Mouse (Mus musculus): ENCODE data around the gene Mpg. TPM values are rescaled to one million over a fixed set of nuclear protein-coding genes. Genes with fewer than 3 reads are reported as not detected.

Mpg gene
- total RNA-seq (2021), result 1 to 10 TPM; 5.1 to 6.0 TPM

DNA sequence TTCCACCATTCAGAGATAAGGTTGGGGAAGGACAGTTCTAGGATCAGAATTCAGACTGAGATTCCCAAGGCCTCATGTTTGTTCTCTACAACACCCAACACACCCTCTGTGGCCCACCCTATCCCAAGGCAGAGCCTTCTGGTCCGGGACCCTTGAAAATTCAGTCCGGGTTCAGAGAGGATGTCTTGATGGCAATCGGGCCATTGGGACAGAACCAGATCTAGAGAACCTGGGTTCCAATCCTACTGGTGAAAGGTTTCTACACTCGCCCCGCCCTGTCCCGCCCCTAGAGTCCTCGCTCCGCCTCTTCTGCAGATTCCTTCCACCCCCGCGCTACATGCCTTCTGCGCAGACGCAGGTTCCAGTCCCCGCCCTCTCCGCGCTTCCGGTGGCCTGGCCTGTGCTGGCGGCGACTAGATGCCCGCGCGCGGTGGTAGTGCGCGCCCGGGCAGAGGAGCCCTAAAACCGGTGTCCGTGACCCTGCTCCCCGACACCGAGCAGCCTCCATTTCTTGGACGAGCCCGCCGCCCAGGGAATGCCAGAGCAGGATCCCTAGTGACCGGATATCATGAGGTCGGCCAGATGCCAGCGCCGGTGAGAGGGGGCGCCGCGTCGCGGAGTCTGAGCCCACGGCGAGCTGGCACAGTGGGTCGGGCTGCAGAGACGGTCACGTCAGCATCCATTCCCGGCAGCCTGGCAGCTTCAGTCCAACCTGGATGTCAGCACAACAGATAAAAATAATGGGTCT, at the start of gene Mpg:
Gene Mpg (plus strand): TSS at position 382 of the 748 bp plus-strand sequence.
- peak; percentile 79 for DNase-seq (ENCODE audit: low spot score)
- intact Hi-C loops (cut with DNase I), result no loop called here

DNA sequence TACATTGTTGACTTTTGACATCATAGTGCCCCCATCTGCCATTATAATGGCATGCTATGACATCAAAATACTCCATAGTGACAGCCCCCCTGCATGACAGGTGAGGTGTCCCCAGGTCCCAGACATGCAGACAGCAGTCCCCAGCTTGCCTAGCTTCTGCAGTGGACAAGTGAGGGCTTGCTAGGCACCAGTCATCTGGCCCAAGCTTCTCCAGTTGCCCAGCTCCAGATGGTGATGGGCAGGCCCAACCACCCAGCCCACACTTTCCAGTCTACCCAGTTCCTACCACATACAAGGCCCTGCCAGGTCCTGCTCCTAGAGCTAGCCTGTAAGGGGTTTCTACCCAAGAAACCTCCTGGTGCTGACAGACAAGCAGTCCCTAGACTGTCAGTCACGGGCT, 47.8 kb upstream of the Mpg start:
- no peak for DNase-seq (ENCODE audit: low spot score)
- intact Hi-C loops (cut with DNase I), result no loop called here

DNA sequence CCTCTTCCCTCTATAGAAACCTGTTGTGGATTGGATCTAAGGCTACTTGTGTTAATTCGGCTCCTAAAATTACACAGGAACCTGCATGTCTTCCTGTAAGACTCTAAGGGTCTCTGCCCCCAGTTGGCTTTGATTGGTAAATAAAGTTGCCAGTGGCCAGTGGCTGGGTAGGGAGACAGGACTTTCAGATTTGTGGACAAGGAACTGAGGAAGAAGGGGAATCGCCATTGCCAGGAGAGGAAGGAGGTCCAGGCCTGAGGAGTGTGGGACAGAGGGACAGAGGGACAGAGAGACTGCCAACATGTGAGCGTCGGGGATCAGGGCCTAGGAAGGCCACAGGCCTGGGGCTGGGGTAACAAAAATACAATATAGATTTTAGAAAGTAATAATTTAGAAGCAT, 45.1 kb upstream of the Mpg start:
- intact Hi-C loops (cut with DNase I), result loop anchor here (5.0 kb wide), 1 partner anchor 121 kb away; the partner anchor contains the start of gene Hbq1a
- no peak for DNase-seq (ENCODE audit: low spot score)

DNA sequence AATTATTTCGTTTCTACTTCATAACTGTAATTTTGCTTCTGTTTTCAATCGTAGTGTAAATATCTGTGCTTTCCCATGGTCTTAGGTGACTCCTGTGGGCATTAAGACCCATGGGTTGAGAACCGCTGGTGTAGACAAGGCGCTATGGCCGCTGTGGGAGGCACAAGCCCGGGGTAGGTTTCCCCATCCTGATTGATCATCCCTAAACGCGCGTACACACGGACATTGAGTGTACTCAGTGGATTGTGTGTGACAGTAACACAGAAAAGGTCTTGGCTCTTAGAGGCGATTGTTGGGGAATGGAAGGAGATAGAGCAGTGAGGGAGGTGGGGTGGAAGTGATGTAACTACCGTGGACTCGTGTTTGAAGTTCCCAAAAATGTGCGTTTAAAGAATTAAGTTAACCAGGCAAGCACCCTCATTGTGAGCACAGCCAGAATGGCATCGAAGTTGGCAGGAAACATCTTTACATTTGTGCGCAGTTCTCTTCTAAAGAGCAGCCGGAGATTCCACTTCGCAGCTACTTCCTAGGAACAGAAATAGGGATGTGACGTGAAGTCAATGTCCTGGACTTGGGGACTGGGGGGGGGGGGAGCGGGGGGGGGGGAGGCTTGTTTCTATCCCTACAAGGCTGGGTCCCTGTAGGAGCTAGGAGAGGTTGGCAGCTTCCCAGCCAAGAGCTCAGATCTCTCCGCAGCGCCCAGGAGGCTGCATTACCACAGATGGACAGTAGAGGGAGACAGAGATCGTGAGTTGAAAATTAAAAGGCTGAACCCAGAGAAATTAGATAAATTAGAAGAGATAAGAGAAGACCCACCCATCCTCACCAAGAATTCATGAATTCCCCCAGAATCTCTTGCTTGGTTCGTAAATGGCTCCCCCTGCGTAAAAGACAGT, 44.1 kb upstream of the Mpg start:
- intact Hi-C loops (cut with DNase I), result loop anchor here (1.0 to 5.0 kb wide), 3 partner anchors 56 to 120 kb away; partner anchors contain the start of genes Hbq1a and Hbq1b

DNA sequence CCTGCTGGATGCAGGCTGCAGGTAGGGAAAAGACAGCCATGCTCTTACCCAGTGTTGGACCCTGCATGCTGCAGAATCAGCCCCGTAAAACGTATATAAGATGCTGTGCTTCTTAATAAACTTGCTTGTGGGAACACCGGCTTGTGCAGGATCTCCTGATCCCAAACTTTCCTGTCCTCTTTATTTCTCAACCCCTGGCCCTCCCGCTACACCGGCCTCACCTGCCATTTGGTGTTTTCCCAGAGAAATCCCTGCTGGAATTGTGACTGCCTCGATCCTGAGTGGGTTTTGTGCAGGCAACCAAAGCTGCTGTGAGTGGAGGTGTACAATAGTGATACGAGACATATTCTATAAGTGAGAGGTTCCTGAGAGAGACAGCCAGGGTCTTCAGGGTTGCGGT, 41.8 kb upstream of the Mpg start:
- intact Hi-C loops (cut with DNase I), result loop anchor here (5.0 kb wide), 1 partner anchor 118 kb away; the partner anchor contains the start of gene Hbq1a
- DNase-seq (ENCODE audit: low spot score), result no peak

More for the DNA sequence above, 44.1 kb upstream of the Mpg start:
- peak; percentile 26 for DNase-seq (ENCODE audit: low spot score)

DNA sequence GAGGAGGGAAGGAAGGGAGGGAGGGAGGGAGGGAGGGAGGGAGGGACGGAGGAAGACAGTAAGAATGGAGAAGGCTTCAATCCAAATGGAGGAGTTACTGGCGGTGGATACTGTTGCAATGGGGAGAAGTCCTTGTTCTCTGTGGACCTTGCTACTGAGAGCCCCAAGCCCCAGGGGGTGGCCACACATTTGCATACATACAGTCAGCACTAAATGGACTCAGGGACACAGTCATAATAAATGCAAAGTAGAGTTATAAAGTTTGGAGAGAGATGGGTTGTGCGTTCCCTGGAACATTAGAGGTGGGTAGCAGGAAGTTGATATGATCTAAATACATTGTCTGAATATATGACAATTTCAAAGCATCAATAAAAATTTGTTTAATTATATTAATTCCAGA, 40.3 kb upstream of the Mpg start:
- no peak for DNase-seq (ENCODE audit: low spot score)
- intact Hi-C loops (cut with DNase I), result no loop called here

DNA sequence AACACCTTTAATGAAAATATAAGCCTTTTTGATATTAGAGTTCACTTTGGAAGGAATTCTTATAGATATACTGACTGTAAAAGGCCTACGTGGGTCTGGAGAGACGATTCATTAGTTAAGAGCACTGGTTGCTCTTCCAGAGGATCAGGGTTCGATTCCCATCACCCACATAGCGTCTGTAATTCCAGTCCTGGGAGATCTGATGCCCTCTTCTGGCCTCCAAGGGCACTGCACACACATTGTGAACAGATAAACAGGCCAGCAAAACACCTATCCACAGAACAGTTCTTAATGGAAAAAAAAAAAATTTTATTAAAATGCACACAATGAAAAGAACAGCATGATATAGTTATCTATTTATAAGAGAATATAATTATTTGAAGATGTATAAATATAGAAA, 39.0 kb upstream of the Mpg start:
- intact Hi-C loops (cut with DNase I), result no loop called here

DNA sequence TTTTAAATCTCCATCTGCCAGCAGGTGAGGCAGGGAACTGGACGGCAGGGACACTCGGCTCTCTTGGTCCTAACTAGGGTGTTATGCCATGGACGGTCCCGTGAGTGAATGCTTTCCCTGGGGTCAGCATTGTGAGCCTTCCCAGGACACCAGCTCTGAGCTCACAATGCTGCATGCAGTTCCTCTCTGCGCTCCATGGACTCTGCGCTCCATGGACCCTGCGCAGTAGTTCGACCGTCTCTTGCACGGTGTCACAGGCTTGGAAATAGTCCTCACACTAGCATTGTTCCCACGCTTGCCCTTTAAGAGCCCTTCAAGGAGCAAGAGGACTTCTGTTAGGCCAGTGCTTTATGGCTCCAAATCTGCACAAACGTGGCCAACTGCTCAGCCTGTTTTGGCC, 37.4 kb upstream of the Mpg start:
- intact Hi-C loops (cut with DNase I), result no loop called here
- DNase-seq (ENCODE audit: low spot score), result no peak

More for the DNA sequence above, 39.0 kb upstream of the Mpg start:
- DNase-seq (ENCODE audit: low spot score), result no peak

DNA sequence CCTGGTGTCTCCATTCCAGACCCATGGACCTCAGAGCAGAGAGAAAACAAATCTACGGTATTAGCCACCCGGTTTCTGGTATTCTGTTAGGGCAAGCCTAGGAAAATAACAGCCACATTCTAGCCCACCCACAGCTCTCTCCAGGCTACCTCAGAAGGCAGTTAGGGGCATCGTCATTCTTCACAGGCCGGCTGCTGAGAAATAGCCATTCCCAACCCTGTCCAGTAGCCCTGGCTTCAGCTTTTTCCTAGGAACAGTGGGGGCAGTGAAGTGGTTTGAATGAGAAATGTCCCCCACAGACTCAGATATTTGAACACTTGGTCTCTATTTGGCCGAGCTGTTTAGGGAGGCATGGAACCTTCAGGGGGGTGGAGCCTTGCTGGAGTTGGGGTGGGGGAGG, 36.9 kb upstream of the Mpg start:
- DNase-seq (ENCODE audit: low spot score), result no peak
- intact Hi-C loops (cut with DNase I), result no loop called here

DNA sequence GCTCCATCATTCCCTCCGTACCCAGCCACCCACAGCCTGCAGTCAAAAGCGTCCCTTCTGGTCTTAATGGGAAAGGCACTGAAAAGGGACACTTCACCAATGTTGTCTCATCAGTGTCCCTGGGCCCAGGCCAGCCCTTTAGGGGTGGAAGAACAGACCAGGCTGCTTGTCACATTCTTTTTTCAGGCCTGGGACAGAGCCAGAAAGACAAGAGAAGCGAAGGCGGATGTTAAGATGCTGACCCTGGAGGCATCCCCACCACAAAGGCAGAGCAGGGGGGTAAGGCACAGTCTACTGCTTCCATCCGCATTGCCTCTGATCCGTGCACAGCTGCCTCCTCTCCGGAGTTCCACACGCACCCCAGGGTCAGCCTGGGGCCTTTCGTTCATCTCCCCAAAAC, 36.2 kb upstream of the Mpg start:
- no peak for DNase-seq (ENCODE audit: low spot score)
- intact Hi-C loops (cut with DNase I), result no loop called here

DNA sequence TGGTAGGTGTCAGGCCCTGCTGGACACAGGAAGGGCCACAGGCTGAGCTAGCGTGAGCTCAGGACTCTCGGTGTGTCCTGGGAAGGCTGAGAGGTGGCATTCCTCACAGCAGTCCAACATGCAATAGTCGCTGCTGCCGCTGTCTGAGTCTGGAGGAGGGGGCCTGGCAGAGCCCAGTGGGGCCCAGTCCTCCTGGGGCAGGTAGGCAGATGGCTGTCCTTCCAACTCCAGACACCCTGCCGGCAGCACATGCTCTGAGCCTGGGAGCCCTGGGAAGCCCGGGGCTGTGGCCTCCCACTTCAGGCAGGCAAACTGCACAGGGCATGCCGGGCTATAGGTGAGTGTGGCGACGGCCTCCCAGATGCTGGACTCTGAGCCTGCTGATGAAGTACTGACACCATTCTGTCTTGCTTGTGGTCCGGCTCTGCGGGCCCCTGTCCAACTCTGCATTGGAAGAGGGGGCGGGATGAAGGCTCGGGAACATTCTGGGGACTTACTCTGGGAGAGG, 35.6 kb upstream of the Mpg start:
- intact Hi-C loops (cut with DNase I), result no loop called here
- no peak for DNase-seq (ENCODE audit: low spot score)

DNA sequence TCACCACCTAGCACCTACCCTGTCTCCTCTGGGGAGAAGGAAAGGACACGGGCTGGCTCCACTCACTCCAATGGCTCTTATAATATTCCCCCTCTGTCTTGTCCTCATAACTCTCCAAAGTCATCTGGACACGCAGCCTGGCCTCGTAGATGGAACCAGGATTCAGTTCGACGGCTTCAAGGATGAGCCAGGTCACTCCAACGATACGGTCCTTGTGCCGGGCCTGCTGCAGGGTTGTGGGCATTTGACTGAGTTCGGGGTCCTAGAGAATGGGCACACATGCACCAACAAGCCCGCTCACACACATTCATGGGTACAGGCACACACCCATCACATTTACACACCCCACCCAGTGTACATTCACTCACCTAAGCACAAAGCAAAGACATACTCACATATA, 33.1 kb upstream of the Mpg start:
- DNase-seq (ENCODE audit: low spot score), result no peak
- intact Hi-C loops (cut with DNase I), result no loop called here

DNA sequence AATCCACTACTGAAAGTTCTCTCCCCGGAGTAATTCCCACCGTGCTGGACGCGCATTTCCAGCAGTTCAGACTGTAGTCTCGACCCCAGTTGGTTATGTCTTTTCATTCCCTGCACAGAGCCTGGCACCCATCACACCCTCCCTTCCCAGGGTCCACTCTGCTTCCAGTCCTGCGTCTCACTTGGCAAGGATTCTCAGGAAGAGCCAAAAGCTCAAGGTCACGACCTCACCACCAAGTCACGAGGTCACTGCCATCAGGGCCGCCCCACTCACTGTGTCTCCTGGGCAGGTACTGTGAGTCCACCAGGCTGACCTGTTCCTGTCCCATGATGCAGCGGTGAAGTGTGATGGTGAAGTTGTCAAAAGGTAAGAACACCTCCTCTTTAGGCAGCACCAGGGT, 32.2 kb upstream of the Mpg start:
- intact Hi-C loops (cut with DNase I), result no loop called here

DNA sequence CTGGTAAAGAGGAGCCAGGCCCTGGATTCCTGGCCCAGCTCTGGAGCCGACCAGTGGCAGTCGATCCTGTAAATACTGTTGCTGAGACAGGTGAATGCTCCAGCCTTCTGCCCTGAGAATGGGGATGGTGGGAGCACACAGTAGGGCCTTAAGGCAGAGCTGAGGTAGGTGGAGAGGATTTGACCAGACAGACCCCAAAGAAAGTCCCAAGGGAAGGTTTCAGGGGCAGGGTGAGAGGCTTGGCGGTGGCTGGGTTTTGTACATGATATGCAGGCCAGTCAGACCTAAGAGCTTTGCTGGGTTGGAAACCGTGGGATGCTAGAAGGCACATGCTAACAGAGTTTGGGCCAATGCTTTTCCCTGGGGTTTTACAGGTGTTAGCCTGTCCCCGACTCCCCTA, 31.7 kb upstream of the Mpg start:
- DNase-seq (ENCODE audit: low spot score), result no peak
- intact Hi-C loops (cut with DNase I), result no loop called here

More for the DNA sequence above, 32.2 kb upstream of the Mpg start:
- DNase-seq (ENCODE audit: low spot score), result no peak

DNA sequence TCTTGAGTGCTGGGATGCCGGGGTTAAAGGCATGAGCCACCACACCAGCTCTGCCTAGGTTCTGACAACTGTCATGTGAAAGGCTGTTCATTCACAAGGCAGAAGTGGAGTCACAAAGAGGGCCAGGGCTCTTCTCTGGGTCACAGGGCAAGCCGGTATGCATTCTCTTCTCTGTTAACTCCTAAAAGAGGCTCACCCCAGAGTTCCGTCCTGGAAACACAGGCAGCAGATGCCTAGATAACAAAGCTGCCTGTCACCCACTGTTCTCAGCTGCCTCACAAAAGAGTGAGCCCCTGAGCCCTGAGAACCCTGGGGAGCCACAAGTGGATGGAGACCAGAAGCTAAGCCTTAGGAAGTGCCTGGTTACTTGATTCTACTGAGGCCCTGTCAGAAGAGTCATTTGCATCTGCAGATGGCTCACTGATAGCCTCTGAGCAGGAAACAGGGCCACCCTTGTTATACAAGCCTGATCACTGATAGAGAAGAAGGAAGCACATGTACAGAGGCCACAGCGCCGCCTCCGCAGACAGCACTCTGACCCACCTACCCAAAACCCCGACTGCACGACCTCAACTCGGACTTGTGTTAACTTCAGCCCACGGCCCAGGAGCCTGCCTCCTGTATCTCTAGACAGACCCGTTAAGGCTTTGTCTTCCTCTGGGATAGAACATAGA, 30.3 kb upstream of the Mpg start:
- DNase-seq (ENCODE audit: low spot score), result no peak
- intact Hi-C loops (cut with DNase I), result no loop called here

DNA sequence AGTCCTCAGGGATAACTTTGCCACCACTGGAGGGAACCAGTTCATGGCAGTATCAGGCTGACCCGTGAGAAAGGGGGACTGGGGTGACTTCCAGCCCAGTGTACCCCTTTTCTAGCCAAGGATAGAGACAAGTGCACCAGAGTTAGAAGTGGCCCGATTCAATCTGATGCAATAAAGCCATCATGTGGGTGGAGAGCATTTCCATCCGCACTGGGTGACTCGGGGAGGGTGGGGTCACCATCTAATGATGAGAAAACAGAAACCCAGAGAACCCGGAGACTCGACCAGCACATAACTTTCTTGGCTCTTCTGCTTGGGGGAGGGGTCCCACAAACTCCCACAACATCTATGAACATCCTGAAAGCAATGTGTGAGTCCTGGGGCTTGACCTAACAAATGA, 29.6 kb upstream of the Mpg start:
- intact Hi-C loops (cut with DNase I), result no loop called here
- DNase-seq (ENCODE audit: low spot score), result no peak

DNA sequence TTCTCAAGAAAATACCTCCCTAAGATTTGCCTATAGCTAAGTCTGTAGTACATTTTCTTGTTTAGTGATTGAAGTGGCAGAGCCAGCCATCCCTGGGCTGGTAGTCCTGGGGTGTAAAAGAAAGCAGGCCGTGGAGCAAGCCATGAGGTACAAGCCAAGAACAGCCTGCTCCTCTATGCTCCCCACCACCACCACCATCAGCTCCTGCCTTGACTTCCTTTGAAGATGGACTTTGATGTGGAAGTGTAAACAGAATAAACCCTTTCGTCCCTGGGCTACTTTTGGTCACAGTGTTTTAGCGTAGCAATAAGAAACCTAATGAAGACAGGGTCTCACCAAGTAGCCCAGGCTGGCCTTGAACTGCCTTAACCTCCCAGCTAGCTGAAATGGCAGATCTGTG, 28.5 kb upstream of the Mpg start:
- no peak for DNase-seq (ENCODE audit: low spot score)
- intact Hi-C loops (cut with DNase I), result no loop called here

DNA sequence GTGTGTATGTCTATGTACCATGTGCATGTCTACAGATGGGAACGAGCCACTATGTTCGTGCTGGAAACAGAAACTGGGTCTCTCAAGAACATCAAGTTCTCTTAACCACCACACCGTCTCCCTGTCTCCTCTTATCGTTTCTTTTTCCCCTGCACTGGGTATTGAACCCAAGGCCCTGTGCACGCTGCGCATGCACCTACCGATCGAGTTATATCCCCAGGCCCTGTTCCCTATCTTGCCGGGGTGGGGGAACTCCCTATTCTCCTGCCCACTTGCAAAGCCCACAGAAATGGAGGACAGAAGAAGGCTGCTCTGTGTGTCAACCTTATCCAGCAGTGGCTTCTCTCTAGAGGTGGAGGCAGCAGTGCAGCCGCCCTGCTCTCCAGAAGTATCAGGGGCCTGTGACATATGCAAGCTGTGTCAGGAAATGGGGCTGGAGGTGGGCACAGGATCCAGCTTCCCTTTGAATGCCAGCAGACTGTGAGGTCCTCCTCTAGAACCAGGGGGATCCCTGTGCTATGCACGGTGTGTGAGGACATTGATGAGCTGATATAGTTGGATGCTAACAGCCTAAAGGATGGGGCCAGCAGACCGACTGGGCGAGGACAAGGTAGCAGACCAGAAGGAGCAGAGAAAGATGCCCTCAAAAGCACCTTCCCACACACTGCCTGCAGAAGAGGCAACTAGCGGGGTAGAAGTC, 27.9 kb upstream of the Mpg start:
- DNase-seq (ENCODE audit: low spot score), result no peak

DNA sequence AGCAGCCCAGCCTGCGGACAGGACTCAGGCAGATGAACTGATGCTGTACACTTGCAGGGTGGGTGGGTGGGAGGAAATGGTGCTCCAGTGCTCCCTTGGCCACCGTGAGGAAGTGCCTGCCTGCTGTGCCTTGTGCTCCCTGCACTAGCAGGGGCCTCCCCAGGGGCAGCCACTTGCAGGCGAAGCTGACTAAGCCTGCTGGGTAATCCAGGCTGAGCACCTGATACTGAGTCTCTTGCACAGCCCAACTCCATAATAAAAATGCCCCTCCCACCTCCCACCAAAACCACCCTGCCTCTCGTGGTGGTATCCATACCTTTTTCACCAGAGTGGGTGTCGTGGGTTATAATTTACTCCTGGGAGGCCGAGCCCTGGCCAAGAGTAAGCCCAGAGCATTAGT, 27.1 kb upstream of the Mpg start:
- DNase-seq (ENCODE audit: low spot score), result no peak
- intact Hi-C loops (cut with DNase I), result no loop called here

More for the DNA sequence above, 27.9 kb upstream of the Mpg start:
- intact Hi-C loops (cut with DNase I), result no loop called here

All from heart, postnatal 25 days (tissue).